Mouse (Mus musculus): ENCODE results near the gene Gm28305.

Gm28305 gene

DNA sequence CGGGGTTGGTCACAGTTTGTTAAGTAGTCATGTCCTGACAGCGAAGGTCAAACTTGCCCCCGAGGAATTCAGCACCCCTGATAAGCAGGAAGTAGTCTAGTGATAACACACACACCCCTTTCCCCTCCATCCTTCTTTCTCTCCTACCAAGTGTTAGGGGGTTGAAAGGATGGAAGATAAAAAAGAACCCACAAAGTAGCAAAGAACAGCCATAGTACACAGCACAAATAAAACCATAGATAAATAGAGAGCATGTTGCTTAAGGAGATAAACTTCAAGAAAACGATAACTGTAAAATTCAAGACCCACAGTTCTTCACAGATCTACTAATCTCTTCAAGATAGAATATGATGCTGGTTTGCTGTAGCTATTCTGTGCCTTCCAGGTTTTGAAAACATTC lies 29.8 kb downstream of the Gm28305 start:
- no peak for DNase-seq (ENCODE audit: inconsistent age in 2 of 2, low spot score in 1 of 2)

DNA sequence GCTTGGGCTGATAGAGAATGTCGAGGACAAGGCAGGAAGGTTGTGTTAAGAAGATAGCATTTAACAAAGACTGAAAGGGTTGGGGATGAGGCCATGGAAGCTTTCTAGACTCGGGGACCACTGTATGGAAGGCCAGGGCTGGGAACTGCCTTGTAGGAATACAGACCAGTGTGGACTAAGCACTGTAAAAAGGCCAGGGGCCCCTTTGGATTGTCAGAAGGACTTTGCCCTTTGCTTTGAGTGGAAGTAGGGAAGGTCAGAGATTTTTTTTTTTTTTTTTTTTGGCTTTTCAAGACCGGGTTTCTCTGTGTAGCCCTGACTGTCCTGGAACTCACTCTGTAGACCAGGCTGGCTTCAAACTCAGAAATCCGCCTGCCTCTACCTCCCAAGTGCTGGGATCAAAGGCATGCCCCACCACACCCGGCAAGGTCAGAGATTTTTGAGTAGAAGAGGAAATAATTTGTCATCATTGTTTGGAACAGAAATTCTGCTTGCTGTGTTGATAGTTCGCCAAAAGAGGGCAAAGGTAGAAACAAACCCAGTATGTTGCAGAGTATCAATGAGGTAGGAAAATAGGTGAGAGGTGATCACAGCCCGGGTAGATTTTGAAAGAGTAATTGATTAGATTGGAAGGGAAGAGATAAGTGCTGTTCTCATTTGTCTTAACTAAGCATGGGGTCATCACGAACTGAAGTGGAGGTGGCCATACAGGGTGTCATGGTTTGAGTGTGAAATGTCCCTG lies 30.6 kb downstream of the Gm28305 start:
- DNase-seq (ENCODE audit: inconsistent age in 2 of 2, low spot score in 1 of 2) = no peak

- no peak for DNase-seq (ENCODE audit: inconsistent age in 2 of 2, low spot score in 1 of 2)
Measured at GRCm38 (mm10) chr9:104075808-104076207, 35.3 kb downstream of the Gm28305 start.

GRCm38 (mm10) chr9:104078780-104079179 lies 38.3 kb downstream of the Gm28305 start:
- DNase-seq (ENCODE audit: inconsistent age in 2 of 2, low spot score in 1 of 2) = no peak

DNA sequence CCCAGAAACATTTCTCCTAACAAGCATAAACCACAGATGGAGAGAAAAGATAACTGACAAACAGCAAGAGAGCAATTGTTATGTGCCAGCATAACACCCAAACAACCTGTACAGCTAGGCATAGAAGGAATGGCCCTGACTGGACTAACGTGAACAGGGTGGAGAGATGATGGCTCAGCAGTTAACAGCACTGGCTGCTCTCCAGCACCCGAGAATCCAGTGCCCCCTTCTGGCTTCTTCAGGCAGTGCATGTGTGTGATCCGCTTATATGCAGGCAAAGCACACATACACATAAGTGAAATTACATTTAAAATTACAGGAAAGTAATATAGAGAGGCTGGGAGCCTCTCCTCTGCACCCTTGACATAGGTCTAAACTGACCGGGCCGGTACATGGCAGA lies 38.9 kb downstream of the Gm28305 start:
- DNase-seq (ENCODE audit: inconsistent age in 2 of 2, low spot score in 1 of 2) = peak; percentile 22 to 76

DNA sequence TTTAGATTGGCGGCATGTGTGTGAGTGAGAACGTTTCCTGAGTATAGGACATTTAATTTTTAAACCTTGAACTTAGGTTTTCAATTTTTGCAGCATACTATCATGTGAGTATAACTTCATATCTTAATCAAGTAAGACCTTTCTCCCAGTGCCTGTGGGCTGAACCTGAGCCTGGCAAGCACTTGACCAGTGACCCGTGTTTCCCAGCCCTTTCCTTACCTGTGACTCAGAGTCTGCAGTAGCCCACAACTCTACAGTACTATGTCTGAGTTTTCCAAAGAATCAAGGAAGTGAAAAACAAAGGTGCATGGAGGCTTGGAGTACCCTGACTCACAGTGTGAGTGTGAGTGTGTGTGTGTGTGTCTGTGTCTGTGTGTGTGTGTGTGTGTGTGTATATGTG lies 39.6 kb downstream of the Gm28305 start:
- no peak for DNase-seq (ENCODE audit: inconsistent age in 2 of 2, low spot score in 1 of 2)

- no peak for DNase-seq (ENCODE audit: inconsistent age in 2 of 2, low spot score in 1 of 2)
Measured at GRCm38 (mm10) chr9:104085730-104086429, 45.4 kb downstream of the Gm28305 start.

DNA sequence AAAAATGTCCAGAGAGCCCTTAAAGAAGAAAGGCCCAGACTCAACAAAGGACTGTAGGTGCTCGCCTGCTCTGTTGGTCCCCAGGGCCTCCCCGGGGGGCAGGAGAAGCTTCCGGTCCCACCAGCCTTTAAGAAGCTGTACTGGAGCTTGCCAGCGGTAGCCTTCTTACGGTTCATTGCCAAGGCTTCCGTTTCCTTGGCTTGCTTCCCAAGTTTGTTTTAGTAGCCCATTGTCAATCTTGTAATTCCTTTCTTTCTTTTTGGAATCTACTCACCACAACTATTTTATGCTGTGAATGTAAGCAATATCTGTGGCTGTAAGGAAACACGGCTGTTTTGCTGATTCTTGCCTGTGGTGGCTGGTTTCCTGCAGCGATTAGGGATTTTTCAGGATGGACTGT lies 48.1 kb downstream of the Gm28305 start:
- DNase-seq (ENCODE audit: inconsistent age in 2 of 2, low spot score in 1 of 2) = no peak

DNA sequence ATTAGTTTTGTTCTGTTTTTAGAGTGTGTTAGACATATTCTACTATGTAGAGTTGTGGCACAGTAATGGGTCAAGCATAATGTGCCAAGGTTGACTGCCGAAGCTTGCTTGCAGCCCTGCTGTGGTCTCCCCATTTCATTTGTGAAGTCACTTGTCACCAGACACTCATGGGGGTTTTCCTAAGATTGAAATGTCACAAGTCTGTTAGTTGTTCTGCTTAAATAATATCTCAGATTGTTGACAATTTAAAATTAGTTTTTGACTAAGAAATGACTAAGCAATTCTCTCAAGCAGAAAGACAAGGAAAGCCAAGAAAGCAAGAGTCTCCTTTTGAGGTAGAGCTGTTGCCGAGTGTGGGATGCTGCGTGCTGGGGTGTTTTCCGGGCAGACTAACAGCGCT lies 52.5 kb downstream of the Gm28305 start:
- DNase-seq (ENCODE audit: inconsistent age in 2 of 2, low spot score in 1 of 2) = no peak

GRCm38 (mm10) chr9:104098256-104098655 lies 57.8 kb downstream of the Gm28305 start:
- DNase-seq (ENCODE audit: inconsistent age in 2 of 2, low spot score in 1 of 2) = no peak

- no peak for DNase-seq (ENCODE audit: inconsistent age in 2 of 2, low spot score in 1 of 2)
Measured at GRCm38 (mm10) chr9:104099060-104099459, 58.6 kb downstream of the Gm28305 start.

DNA sequence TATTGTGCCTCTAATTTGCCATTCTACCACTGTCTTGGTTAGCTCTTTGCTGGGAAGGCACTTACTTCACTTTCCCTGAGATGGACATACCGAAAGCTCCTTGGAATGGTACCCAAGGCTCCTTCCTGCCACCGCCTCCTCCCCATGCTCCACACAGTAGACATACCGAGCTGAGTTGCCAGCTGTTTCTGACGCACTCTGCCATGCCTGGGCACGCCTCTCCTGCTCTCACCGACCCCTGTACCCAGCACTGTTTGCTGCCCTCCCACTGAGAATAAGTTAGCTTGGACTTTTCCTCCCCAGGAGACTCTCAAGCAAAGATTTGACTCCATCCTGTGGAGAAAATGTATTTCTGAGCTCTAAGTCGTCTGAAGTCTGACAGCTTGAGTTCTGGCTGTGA lies 60.4 kb downstream of the Gm28305 start:
- no peak for DNase-seq (ENCODE audit: inconsistent age in 2 of 2, low spot score in 1 of 2)

GRCm38 (mm10) chr9:104101458-104101857 lies 61.0 kb downstream of the Gm28305 start:
- no peak for DNase-seq (ENCODE audit: inconsistent age in 2 of 2, low spot score in 1 of 2)

DNA sequence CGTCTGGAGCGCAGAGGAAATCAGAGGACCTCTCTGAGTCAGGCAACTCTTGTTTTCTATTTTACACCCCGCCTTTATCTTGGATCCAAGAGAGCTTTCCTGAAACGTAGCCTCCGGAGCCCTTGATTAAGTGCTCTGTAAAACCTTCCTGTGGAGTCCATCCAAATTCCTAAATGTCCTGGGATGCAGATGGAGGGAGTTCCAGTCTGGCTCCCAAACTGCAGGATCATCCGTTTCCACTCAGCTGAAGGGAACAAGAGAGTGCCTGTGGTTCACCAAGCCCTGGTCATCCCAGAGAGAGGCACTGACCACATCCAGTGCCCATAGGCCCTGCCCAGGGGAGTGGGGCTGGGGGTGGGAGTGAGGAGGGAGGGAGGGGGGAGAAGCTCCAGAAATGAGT lies 61.8 kb downstream of the Gm28305 start:
- no peak for DNase-seq (ENCODE audit: inconsistent age in 2 of 2, low spot score in 1 of 2)

- no peak for DNase-seq (ENCODE audit: inconsistent age in 2 of 2, low spot score in 1 of 2)
Measured at GRCm38 (mm10) chr9:104102901-104103300, 62.4 kb downstream of the Gm28305 start.

DNA sequence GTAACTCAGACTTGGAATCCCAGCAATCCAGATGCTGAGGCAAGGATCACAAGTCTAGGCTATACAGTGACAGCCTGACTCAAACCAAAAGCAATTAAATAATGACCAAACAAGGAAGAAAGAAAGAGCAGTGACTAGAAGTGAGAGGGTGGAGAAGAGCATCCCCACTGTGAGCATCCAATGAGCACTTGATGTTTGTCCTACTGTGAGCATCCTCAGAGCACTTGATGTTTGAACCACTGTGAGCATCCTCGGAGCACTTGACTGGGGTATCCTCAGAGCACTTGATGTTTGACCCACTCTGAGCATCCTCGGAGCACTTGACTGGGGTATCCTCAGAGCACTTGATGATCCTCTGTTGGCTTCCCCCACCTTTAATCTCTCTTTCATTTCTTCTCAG lies 64.5 kb downstream of the Gm28305 start:
- no peak for DNase-seq (ENCODE audit: inconsistent age in 2 of 2, low spot score in 1 of 2)

- DNase-seq (ENCODE audit: inconsistent age in 2 of 2, low spot score in 1 of 2) = no peak
Measured at GRCm38 (mm10) chr9:104106930-104107329, 66.5 kb downstream of the Gm28305 start.

- no peak for DNase-seq (ENCODE audit: inconsistent age in 2 of 2, low spot score in 1 of 2)
Measured at GRCm38 (mm10) chr9:104107482-104107881, 67.0 kb downstream of the Gm28305 start.

DNA sequence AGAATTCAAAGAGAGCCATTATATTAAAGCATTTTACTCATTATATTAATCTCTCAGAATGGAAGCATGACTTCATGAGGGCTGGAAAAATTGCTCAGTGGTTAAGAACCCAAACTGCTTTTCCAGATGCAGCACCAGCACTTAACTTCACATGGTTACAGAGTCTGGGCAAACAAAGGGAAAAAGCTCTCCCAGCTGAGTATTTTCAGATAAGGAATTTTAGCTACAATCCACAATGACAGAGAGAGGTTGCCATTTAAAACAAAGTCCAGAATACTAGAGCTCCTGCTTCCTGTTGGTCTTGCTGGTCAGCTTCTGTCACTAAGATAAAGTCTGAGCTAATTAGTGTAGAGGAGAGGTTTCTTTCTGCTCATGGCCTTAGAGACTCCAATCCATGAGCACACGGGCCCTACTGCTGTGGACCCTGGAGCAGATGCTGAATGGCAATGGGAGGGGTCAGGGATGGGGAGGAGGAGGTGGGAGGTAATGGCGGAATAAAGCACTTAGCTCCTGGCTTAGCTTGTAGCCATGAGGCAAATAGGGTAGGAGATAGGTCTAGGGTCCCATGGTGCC lies 68.2 kb downstream of the Gm28305 start:
- no peak for DNase-seq (ENCODE audit: inconsistent age in 2 of 2, low spot score in 1 of 2)

GRCm38 (mm10) chr9:104109151-104109550 lies 68.7 kb downstream of the Gm28305 start:
- no peak for DNase-seq (ENCODE audit: inconsistent age in 2 of 2, low spot score in 1 of 2)

- no peak for DNase-seq (ENCODE audit: inconsistent age in 2 of 2, low spot score in 1 of 2)
Measured at GRCm38 (mm10) chr9:104123101-104123500, 82.6 kb downstream of the Gm28305 start.

DNA sequence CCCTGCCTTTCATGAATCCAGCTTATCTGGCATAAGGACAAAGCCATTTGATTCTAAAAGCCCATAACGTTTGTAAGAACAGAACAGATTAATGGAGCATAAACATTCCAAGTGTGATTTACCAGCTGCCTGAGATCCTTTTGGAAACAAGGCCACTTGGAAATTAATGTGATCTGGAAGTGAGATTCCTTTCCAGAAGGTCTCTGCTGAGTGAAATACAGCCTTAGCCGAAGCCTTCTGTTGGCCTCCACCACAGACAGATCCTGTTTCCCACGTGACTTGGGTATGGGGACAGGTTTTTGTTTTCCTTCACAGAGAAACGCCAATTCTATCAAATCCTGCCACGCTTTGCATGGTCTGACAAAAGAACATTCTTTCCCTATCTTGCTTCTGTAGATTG lies 83.2 kb downstream of the Gm28305 start:
- DNase-seq (ENCODE audit: inconsistent age in 2 of 2, low spot score in 1 of 2) = no peak
